Mouse (Mus musculus) lung, adult 2 months (tissue): ENCODE measurements around the gene Coa4.

ENCODE experiments used
- CTCF ChIP-seq: fragments of 200-500 bp; IDR thresholded peaks from 2 replicates; pipeline ENCODE4 v1.5.1; 2011; ENCODE audit warnings: mild to moderate bottlenecking, low read length, control low read depth; ENCODE audit not compliant: insufficient read depth
- POLR2A ChIP-seq: fragments of 200-500 bp; IDR thresholded peaks from 2 replicates; pipeline ENCODE4 v1.6.1; 2011; ENCODE audit warnings: low read depth, mild to moderate bottlenecking, control low read depth, low read length, borderline replicate concordance; ENCODE audit errors: extremely low read depth

- no peak for TF ChIP-seq POLR2A
- TF ChIP-seq CTCF = no peak
These were observed 25.2 kb downstream of the Coa4 start for GRCm38 (mm10) chr7:100561861-100562587.
